Mouse (Mus musculus): ENCODE results near the gene Tchp.

The Tchp gene

GRCm38 (mm10) chr5:114696939-114697338 lies 10.6 kb upstream of the Tchp start:
- in situ Hi-C loops (cut with MboI): no loop called here

DNA sequence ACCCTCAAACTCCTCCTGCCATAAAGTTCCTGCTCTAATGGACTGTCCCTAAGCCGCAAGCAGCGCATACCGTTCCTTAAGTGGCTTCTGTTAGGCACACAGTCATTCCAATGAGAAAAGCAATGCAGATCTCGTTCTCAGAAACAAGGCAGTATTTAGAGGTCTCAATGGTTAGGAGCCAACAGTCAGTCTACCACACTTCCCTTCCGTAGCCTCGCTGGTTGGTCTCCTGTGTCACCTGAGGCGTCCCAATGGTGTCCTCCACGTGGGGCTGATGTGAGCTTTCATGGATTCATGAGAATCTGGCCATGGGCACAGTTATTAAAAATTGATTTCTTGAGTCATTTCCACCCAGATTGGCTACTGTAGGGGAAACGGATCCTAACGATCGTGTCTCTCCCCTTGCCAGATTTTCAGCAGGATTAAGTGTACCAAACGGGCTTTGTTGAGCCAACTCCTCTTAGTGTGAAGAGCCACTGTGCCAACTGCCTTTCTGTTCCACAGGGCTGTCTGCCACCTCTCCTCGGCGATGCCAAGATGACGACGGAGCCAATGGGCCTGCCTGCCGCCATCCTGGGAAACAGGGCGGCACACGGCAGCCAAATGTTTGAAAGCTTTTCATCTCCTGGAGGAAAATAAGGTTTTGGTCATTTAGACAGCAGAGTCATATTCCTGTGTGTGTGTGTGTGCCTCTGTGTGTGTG lies 9.4 kb upstream of the Tchp start:
- in situ Hi-C loops (cut with MboI): no loop called here

- in situ Hi-C loops (cut with MboI): no loop called here
Observed at GRCm38 (mm10) chr5:114699015-114699414, 8.5 kb upstream of the Tchp start.

DNA sequence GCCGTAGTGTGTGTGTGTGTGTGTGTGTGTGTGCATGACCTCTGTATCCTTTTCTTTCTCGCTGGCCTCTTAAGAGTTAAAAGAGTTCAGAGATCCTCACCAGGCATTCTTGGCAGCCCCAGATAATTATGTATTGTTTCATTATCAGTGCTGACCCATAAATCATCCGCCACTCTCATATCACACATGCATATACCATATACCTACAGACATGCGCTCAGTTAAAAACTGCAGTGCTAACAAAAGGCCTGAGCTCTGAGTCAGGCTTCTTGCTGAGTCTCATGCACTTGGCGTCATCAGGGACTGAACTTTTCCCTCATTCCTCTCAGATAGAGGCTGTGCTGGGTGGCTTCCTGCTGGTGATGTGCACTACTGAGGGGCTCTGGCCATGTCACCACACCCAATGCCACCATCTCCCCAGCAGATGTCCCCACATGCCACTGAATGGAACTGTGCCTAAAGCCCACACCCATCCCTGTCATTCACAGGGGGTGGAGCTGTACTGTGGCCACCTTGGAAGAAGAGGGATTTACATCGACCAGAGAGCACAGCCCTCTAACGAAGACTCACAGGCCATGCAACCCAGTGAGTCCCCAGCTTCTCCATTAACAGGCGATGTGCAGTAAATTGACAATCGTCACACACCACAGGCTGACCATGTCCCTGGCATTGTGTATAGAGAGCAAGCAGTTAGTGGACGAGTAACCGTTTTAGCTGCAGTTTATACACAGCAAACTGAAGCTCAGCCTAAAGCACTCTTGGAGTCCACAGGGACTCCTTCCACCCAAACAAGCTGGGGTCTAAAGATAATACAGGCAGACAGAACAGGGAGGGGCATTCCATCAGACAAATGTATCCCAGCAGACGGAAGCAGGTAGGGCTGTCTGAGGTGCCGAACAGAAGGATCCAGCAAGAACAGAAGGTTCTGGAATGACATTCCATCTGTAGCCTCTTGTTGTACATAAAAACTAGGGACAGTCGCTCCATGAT lies 4.9 kb upstream of the Tchp start:
- in situ Hi-C loops (cut with MboI): no loop called here

- in situ Hi-C loops (cut with MboI): no loop called here
Observed at GRCm38 (mm10) chr5:114708491-114708890, 931 bp downstream of the Tchp start.

- in situ Hi-C loops (cut with MboI): no loop called here
Observed at GRCm38 (mm10) chr5:114709357-114709756, 1.8 kb downstream of the Tchp start.

GRCm38 (mm10) chr5:114714551-114714950 lies 7.0 kb downstream of the Tchp start:
- in situ Hi-C loops (cut with MboI): no loop called here

DNA sequence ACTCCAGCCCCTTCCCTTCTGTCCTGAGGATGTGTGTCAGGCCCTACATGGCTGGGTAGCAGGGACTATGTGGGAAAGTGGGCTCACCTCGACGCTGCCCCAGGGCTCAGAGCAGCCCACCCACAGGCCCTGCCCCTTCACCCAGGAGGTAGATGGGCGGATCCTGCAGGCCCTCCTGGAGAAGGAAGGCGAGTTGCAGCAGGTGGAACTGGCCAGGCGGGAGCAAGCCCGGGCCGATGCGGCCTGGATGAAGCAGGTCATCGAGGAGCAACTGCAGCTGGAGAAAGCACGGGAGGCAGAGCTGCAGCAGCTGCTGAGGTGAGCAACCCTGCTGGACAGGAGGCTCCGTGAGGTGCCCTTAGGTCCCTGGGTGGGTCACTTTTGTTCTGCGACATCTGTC lies 9.7 kb downstream of the Tchp start:
- in situ Hi-C loops (cut with MboI): no loop called here

DNA sequence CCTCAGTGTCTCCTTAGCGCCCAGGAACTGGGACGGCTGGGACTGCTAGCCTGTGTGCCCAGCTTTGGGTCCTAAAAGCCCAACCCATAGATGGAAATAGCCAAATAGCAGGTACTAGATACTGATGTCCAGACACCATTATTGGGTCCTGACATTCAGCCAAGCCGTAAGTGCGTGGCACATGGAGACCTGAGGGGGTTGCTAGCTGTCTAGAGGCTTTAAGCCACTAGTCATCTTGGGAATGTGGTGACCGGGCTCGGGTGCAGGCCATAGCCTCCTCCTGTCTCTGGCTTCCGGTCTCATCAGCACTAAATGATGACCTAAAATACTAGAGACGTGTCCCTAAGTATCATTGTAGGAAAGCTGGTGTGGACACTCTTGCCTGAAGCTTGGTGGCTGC lies 10.4 kb downstream of the Tchp start:
- in situ Hi-C loops (cut with MboI): no loop called here

- in situ Hi-C loops (cut with MboI): no loop called here
Observed at GRCm38 (mm10) chr5:114718483-114718882, 10.9 kb downstream of the Tchp start.

DNA sequence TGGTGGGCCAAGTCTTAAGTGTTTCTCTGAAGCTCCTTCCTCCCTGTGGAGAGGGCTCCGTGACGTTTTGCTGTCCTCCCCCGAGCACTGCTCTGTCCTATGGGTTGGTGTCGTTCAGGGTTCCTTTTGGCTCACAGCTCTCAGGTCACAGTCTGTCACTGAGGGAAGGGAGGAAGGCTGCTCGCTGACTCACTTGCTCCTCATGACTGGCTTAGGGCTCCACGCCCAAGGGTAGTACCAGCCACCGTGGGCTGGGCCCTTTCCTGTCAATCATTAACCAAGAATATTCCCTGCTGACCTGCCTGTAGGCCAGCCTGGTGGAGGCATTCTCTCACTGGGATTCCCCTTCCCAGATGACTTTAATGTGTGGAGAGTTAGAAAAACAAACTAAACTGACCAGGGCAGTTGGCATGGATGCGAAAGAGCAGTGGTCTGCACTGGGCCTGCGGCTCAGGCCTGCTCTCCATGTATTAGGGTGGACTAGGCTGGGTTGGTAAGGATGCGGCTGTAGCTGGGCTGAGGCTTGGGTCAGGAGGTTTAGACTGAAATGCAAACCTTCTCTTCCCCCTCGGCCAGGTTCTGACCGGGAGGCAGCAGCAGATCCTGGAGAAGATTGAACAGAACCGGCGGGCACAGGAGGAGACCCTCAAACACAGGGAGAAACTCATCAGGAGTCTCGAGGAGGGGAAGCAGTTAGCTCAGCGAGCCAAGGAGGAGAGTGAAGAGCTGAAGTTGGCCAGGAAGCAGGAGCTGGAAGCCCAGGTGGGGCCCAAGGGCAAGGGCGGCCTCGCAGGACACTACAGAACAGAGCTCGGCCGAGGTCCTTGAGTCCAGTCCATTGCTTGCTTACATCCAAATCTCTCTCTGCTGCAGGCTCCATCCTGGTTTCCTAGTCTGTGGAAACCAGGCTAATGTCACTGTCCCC lies 11.7 kb downstream of the Tchp start:
- in situ Hi-C loops (cut with MboI): no loop called here

DNA sequence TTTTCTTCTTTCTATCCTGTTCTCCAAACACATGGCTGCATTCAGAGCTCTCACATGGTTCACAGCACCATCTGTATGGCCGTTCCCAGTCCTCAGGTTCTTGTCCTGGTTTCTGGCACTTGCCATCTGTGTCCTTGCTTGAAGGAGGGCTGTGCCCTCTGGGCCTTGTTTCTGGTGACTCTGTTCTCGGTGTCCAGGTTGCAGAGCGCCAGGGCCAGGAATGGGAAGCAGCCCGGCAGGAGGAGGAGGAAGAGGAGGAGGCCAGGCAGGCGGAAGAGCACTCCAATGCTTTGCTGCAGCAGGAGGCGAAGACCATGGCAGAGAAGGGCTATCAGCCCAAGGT lies 12.3 kb downstream of the Tchp start:
- in situ Hi-C loops (cut with MboI): no loop called here

DNA sequence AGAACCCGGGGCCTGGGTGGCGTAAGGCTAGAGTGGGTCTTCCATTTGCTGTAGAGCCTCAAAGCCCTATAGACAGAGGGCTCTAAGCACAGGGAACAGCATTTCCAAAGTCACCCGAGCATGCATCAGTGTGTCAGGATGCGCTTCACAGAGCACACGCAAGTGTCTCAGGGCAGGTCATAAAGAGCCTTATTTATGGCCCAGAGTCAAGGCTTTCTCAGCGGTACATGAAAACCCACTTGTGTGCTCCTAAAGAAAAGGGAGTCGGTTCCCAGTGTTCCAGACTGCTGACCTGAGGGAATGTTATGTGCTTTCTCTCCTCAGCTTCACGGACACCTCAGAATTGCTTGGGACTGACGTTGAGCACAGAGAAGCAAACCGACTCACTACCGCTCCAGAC lies 13.2 kb downstream of the Tchp start:
- in situ Hi-C loops (cut with MboI): no loop called here

DNA sequence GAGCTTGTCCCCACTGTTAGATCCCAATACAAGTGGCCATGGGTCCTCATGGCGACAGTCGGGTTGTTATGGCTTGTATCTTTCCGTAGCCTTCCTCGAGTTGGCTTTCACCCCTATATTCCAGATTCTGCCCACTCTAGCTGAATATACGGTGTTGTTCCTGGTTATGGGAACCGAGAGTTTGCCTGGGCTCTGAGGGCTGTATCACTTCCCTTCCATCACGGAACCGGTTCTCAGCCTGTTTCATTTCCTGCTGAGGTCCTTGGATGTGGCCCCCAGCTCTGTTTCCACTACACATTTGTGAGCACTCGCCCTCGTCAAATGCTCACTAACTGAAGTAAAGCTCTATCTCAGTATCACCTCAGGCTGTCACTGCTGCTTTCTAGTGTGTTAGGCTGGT lies 14.4 kb downstream of the Tchp start:
- in situ Hi-C loops (cut with MboI): no loop called here

- in situ Hi-C loops (cut with MboI): no loop called here
Observed at GRCm38 (mm10) chr5:114722846-114723245, 15.3 kb downstream of the Tchp start.

GRCm38 (mm10) chr5:114728160-114728559 lies 20.6 kb downstream of the Tchp start:
- in situ Hi-C loops (cut with MboI): no loop called here

GRCm38 (mm10) chr5:114730129-114730528 lies 22.6 kb downstream of the Tchp start:
- in situ Hi-C loops (cut with MboI): no loop called here

DNA sequence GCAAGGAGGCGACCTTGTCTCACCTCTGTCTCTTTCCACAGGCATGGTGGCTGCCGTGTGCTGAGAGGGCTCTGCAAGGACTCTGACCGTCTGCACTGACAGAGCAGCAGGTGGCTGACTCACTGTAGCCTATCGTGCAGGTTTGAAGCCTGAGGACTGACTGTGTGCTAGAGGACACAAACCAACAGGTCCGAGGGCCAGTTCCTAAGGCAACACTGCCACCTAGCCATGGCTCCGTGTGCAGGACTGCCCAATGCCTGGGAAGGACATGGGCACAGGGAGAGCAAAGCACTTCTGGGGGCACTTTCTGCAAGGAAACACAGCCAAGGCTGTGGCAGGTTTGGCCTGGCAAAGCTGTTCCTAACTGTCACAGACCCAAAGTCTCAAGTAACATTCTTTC lies 23.9 kb downstream of the Tchp start:
- in situ Hi-C loops (cut with MboI): no loop called here

GRCm38 (mm10) chr5:114731969-114732368 lies 24.4 kb downstream of the Tchp start:
- in situ Hi-C loops (cut with MboI): no loop called here

DNA sequence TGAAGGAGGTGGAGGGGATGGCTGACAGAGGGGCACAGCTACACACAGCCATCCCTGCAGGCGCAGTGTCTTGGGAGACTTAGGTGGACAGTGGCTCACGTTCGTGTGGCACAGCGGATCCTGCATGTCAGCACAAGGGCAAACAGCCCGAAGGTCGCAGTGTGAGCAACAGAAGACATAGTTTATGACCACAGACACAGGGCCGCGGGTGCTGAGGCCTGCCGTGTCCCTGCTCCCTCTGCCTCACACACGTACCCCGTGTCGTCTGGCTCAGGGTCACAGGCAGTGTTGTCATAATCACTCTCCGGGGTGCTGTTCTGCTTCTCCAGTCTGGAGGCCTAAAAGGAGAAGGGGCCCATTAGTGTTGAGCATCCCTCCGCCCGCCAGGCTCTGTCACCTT lies 26.0 kb downstream of the Tchp start:
- in situ Hi-C loops (cut with MboI): no loop called here

- in situ Hi-C loops (cut with MboI): no loop called here
Observed at GRCm38 (mm10) chr5:114737090-114737887, 29.7 kb downstream of the Tchp start.
